Mouse (Mus musculus) 416B (cell line): ENCODE measurements around the gene Ptpn14.
A peak's percentile ranks its signal among the peaks of the same experiment; 100 is the strongest.
"Not testable (repeated sequence)": the region's sequence is repeated elsewhere in the genome, so short reads cannot be mapped to it uniquely, and the experiment has no call there.

Experiments
- DNase-seq: peaks from one replicate; pipeline ENCODE4 v3.0.0; 2011; ENCODE audit warnings: low read depth

Ptpn14 gene

GRCm38 (mm10) chr1:189727884-189728783 lies at the start of gene Ptpn14:
Gene Ptpn14, plus strand, starts transcription at chr1:189728268.
- DNase-seq = no peak

GRCm38 (mm10) chr1:189679555-189679954 lies 48.5 kb upstream of the Ptpn14 start:
- DNase-seq = no peak

GRCm38 (mm10) chr1:189684786-189685415 lies 43.2 kb upstream of the Ptpn14 start:
- DNase-seq = no peak

GRCm38 (mm10) chr1:189686025-189686424 lies 42.0 kb upstream of the Ptpn14 start:
- DNase-seq = peak; percentile 43

GRCm38 (mm10) chr1:189687654-189688387 lies 40.2 kb upstream of the Ptpn14 start, which contains the start of gene Cenpf:
Gene Cenpf, minus strand, starts transcription at chr1:189688086.
- DNase-seq = peak; percentile 98

- no peak for DNase-seq
These were observed 39.7 kb upstream of the Ptpn14 start for GRCm38 (mm10) chr1:189688388-189688750.

GRCm38 (mm10) chr1:189689050-189689833 lies 38.8 kb upstream of the Ptpn14 start:
- no peak for DNase-seq

GRCm38 (mm10) chr1:189692442-189692841 lies 35.6 kb upstream of the Ptpn14 start:
- not testable (repeated sequence) for DNase-seq

- DNase-seq = peak; percentile 81
These were observed 33.7 kb upstream of the Ptpn14 start for GRCm38 (mm10) chr1:189694391-189694790.

GRCm38 (mm10) chr1:189695321-189695720 lies 32.7 kb upstream of the Ptpn14 start:
- no peak for DNase-seq

- no peak for DNase-seq
These were observed 29.7 kb upstream of the Ptpn14 start for GRCm38 (mm10) chr1:189698416-189698815.

- no peak for DNase-seq
These were observed 27.9 kb upstream of the Ptpn14 start for GRCm38 (mm10) chr1:189700186-189700585.

- DNase-seq = peak; percentile 75
These were observed 27.1 kb upstream of the Ptpn14 start for GRCm38 (mm10) chr1:189700990-189701389.

GRCm38 (mm10) chr1:189703156-189703555 lies 24.9 kb upstream of the Ptpn14 start:
- DNase-seq = peak; percentile 42

GRCm38 (mm10) chr1:189703591-189703990 lies 24.5 kb upstream of the Ptpn14 start:
- DNase-seq = no peak

GRCm38 (mm10) chr1:189706040-189706645 lies 21.9 kb upstream of the Ptpn14 start:
- no peak for DNase-seq

- no peak for DNase-seq
These were observed 21.1 kb upstream of the Ptpn14 start for GRCm38 (mm10) chr1:189707014-189707413.

GRCm38 (mm10) chr1:189707419-189707818 lies 20.6 kb upstream of the Ptpn14 start:
- no peak for DNase-seq

- no peak for DNase-seq
These were observed 19.1 kb upstream of the Ptpn14 start for GRCm38 (mm10) chr1:189709001-189709400.

GRCm38 (mm10) chr1:189715915-189716797 lies 11.9 kb upstream of the Ptpn14 start:
- DNase-seq = peak; percentile 87
